Mouse (Mus musculus) limb, embryonic 15.5 days (tissue): Measurements from ENCODE around the gene Acsl4. TPM values are rescaled to one million over a fixed set of nuclear protein-coding genes. Genes with fewer than 3 reads are reported as not detected.

Experiments
- ATAC-seq: fragments of 200-750 bp; cut with Nextera tagmentation; 2 replicates; pipeline ENCODE4 v1.8.0; 2017; ENCODE audit warnings: low read depth, moderate TSS enrichment; ENCODE audit not compliant: insufficient number of reproducible peaks, low FRiP score, low TSS enrichment
- H3K27ac ChIP-seq: fragments of 300-500 bp; sonication (generic); 2 replicates; pipeline ENCODE4 v1.5.1; 2015; ENCODE audit warnings: moderate library complexity, mild to moderate bottlenecking, inconsistent platforms
- H3K27me3 ChIP-seq: fragments of 300-500 bp; sonication (generic); 2 replicates; pipeline ENCODE4 v1.6.1; 2015; ENCODE audit warnings: inconsistent platforms
- H3K36me3 ChIP-seq: fragments of 300-500 bp; sonication (generic); 2 replicates; pipeline ENCODE4 v1.6.1; 2015; ENCODE audit warnings: inconsistent platforms
- H3K4me1 ChIP-seq: fragments of 300-500 bp; sonication (generic); 2 replicates; pipeline ENCODE4 v1.6.1; 2015; ENCODE audit warnings: inconsistent platforms
- H3K4me2 ChIP-seq: fragments of 300-500 bp; sonication (generic); 2 replicates; pipeline ENCODE4 v1.6.1; 2015; ENCODE audit warnings: mild to moderate bottlenecking, inconsistent platforms
- H3K4me3 ChIP-seq: fragments of 300-500 bp; sonication (generic); 2 replicates; pipeline ENCODE4 v1.5.1; 2015; ENCODE audit warnings: mild to moderate bottlenecking, inconsistent platforms
- H3K9ac ChIP-seq: fragments of 300-500 bp; sonication (generic); 2 replicates; pipeline ENCODE4 v1.6.1; 2015; ENCODE audit warnings: inconsistent platforms
- H3K9me3 ChIP-seq: fragments of 300-500 bp; sonication (generic); 2 replicates; pipeline ENCODE4 v1.6.1; 2016; ENCODE audit warnings: inconsistent platforms
- WGBS: fragments of 180-500 bp; shearing (Covaris S2); methylation state at CpG from one replicate; pipeline ENCODE4 v1.1.7; 2015; 5-methylcytosine and 5-hydroxymethylcytosine counted together
- polyA plus RNA-seq: library from polyadenylated mRNA; unstranded; fragments of >200 nt; fragmentation: Nextera tagmentation; extraction: Ambion mirVana; gene quantifications from 2 replicates; pipeline ENCODE4 v1.2.1, GENCODE M21; 2015

Acsl4 gene
- polyA plus RNA-seq, 1 experiment from 2014 or later = 14.5 TPM

- H3K9me3 ChIP-seq = no peaks in the 10 kb centered on the region
- H3K9ac ChIP-seq = no peak overlapping the region
- no peak overlapping the region for H3K4me2 ChIP-seq
- WGBS = 86% methylated on average over 6 of the region's 6 CpGs
- ATAC-seq = no peak
- no peak overlapping the region for H3K4me3 ChIP-seq
- H3K36me3 ChIP-seq = no peaks in the 10 kb centered on the region
- H3K4me1 ChIP-seq = peaks cover 2% of the 10 kb centered on the region; the same call in 1 of the 2 replicates
- no peak overlapping the region for H3K27ac ChIP-seq
- H3K27me3 ChIP-seq = peaks cover 12% of the 10 kb centered on the region; the same call in 1 of the 2 replicates
Observed at GRCm38 (mm10) chrX:142388141-142388540, 2.2 kb downstream of the Acsl4 start.

DNA sequence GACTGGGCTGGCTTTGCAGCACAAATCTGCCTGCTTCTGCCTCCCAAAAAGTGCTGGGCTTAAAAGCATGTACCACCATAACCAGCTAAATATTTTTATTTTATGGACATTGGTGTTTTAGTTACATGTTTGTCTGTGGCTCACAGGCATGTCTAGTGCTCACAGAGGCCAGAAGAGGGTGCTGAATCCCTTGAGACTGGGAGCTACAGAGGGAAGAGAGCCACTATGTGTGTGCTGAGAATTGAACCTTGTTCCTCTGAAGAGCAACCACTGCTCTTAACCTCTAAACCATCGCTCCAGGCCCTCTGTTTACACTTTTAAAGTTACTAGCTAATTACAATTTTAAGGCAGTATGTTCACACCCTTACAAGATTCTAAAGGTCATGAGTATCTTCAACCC lies 2.7 kb downstream of the Acsl4 start:
- no peak for ATAC-seq
- Histone ChIP-seq H3K4me1 (peaks cover 2% of the 10 kb centered on the region; the same call in 1 of the 2 replicates), H3K9me3 (no peaks in the 10 kb centered on the region), H3K9ac (no peak overlapping the region), H3K36me3 (no peaks in the 10 kb centered on the region), H3K27ac (no peak overlapping the region), H3K4me2 (no peak overlapping the region), H3K4me3 (no peak overlapping the region), H3K27me3 (peaks cover 12% of the 10 kb centered on the region; the same call in 1 of the 2 replicates)
- 90% methylated on average over 1 of the region's 1 CpGs for WGBS

- peaks cover 2% of the 10 kb centered on the region; the same call in 1 of the 2 replicates for H3K4me1 ChIP-seq
- no peak overlapping the region for H3K27ac ChIP-seq
- H3K9me3 ChIP-seq = no peaks in the 10 kb centered on the region
- no peak overlapping the region for H3K4me3 ChIP-seq
- no peak for ATAC-seq
- WGBS = 84% methylated on average over 3 of the region's 3 CpGs
- no peaks in the 10 kb centered on the region for H3K36me3 ChIP-seq
- H3K9ac ChIP-seq = no peak overlapping the region
- no peak overlapping the region for H3K4me2 ChIP-seq
- H3K27me3 ChIP-seq = peaks cover 2% of the 10 kb centered on the region; the same call in 1 of the 2 replicates
Observed at GRCm38 (mm10) chrX:142384918-142385317, 5.4 kb downstream of the Acsl4 start.

- ATAC-seq = no peak
- no peaks in the 10 kb centered on the region for H3K27me3 ChIP-seq
- H3K9me3 ChIP-seq = no peaks in the 10 kb centered on the region
- H3K4me3 ChIP-seq = no peak overlapping the region
- H3K27ac ChIP-seq = no peak overlapping the region
- no peak overlapping the region for H3K4me2 ChIP-seq
- no peak overlapping the region for H3K9ac ChIP-seq
- H3K36me3 ChIP-seq = no peaks in the 10 kb centered on the region
- H3K4me1 ChIP-seq = no peaks in the 10 kb centered on the region
- 78% methylated on average over 6 of the region's 6 CpGs for WGBS
Observed at GRCm38 (mm10) chrX:142379894-142380293, 10.4 kb downstream of the Acsl4 start.

GRCm38 (mm10) chrX:142378048-142378447 lies 12.3 kb downstream of the Acsl4 start:
- H3K36me3 ChIP-seq = no peaks in the 10 kb centered on the region
- no peaks in the 10 kb centered on the region for H3K4me1 ChIP-seq
- H3K4me3 ChIP-seq = no peak overlapping the region
- no peak overlapping the region for H3K4me2 ChIP-seq
- H3K9me3 ChIP-seq = no peaks in the 10 kb centered on the region
- H3K27ac ChIP-seq = no peak overlapping the region
- ATAC-seq = no peak
- H3K27me3 ChIP-seq = no peaks in the 10 kb centered on the region
- H3K9ac ChIP-seq = no peak overlapping the region
- 76% methylated on average over 6 of the region's 6 CpGs for WGBS

- no peaks in the 10 kb centered on the region for H3K36me3 ChIP-seq
- H3K9ac ChIP-seq = no peak overlapping the region
- 77% methylated on average over 3 of the region's 3 CpGs for WGBS
- H3K4me3 ChIP-seq = no peak overlapping the region
- no peak overlapping the region for H3K4me2 ChIP-seq
- ATAC-seq = no peak
- H3K9me3 ChIP-seq = no peaks in the 10 kb centered on the region
- no peak overlapping the region for H3K27ac ChIP-seq
- H3K4me1 ChIP-seq = no peaks in the 10 kb centered on the region
- H3K27me3 ChIP-seq = no peaks in the 10 kb centered on the region
Observed at GRCm38 (mm10) chrX:142377358-142377757, 13.0 kb downstream of the Acsl4 start.

DNA sequence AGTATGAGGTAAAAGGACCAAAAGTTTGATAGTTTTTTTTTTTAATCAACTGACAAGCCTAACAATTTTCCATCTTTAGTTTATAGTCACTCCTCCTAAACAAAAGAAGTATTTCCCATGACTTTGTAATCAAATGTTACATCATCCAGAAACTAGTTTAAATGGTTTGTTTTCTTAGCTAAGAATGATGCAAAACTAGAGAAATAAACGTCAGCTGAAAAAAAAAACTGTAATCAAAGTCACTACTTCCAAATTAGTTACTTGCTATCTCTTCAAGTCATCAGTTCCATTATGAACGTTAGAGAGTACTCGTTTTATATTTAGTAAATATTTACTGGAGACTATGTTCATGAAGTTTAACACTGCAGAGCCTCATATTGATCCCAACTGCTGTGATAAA lies 13.6 kb downstream of the Acsl4 start:
- no peak overlapping the region for H3K27ac ChIP-seq
- no peak for ATAC-seq
- WGBS = 70% methylated on average over 3 of the region's 3 CpGs
- no peaks in the 10 kb centered on the region for H3K9me3 ChIP-seq
- H3K9ac ChIP-seq = no peak overlapping the region
- no peak overlapping the region for H3K4me2 ChIP-seq
- H3K4me3 ChIP-seq = no peak overlapping the region
- H3K36me3 ChIP-seq = no peaks in the 10 kb centered on the region
- no peaks in the 10 kb centered on the region for H3K4me1 ChIP-seq
- no peaks in the 10 kb centered on the region for H3K27me3 ChIP-seq

GRCm38 (mm10) chrX:142375519-142375918 lies 14.8 kb downstream of the Acsl4 start:
- H3K4me2 ChIP-seq = no peak overlapping the region
- H3K4me1 ChIP-seq = no peaks in the 10 kb centered on the region
- no peaks in the 10 kb centered on the region for H3K9me3 ChIP-seq
- H3K9ac ChIP-seq = no peak overlapping the region
- H3K27ac ChIP-seq = no peak overlapping the region
- no peaks in the 10 kb centered on the region for H3K36me3 ChIP-seq
- no peak overlapping the region for H3K4me3 ChIP-seq
- no peaks in the 10 kb centered on the region for H3K27me3 ChIP-seq
- ATAC-seq = no peak
- whole genome bisulfite sequencing = 90% methylated on average over 4 of the region's 4 CpGs

DNA sequence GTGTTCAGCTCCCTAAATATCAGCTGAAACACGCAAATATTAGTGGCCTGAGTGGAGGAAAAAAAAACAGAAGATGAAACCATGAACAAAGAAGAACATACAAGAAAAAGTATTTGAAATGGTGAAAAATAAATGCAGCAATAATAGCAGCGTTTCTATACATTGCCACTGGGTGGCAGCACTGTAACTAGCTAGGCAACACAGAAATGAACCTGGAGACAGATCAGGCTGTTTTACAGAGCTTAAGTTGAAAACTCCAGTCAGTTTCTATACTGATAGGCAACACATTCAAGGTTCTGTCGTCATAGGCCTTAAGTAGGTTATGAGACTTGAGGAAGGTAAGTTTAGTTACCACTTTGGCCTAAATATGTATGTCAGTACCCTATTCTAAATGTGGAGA lies 17.9 kb downstream of the Acsl4 start:
- Histone ChIP-seq H3K4me1 (no peaks in the 10 kb centered on the region), H3K9ac (no peak overlapping the region), H3K4me3 (no peak overlapping the region), H3K4me2 (no peak overlapping the region), H3K27ac (no peak overlapping the region), H3K36me3 (no peaks in the 10 kb centered on the region), H3K27me3 (no peaks in the 10 kb centered on the region), H3K9me3 (no peaks in the 10 kb centered on the region)
- no peak for ATAC-seq
- 17% methylated on average over 3 of the region's 3 CpGs for WGBS

DNA sequence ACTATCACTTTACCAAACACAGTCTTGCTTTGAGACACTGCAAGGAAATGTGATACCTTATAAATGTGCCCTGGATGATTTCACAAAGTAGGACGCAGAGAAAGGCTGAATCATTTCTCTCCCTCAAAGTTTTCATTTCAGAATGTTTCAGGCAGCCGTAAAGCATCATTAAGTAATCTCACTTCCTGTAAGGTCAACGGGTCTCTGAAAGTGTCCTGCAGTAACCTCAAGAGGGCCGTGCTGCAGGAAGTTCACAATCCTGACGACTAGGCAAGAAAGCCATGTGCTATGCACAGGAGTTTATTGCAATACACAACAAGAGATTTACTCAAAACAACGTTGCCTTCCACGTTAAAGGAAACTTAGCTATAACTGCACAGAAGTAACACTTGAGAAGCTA lies 20.4 kb downstream of the Acsl4 start:
- Histone ChIP-seq H3K36me3 (no peaks in the 10 kb centered on the region), H3K9ac (no peak overlapping the region), H3K4me3 (no peak overlapping the region), H3K9me3 (no peaks in the 10 kb centered on the region), H3K4me1 (no peaks in the 10 kb centered on the region), H3K27me3 (no peaks in the 10 kb centered on the region), H3K4me2 (no peak overlapping the region), H3K27ac (no peak overlapping the region)
- 35% methylated on average over 7 of the region's 7 CpGs for WGBS
- no peak for ATAC-seq

- Histone ChIP-seq H3K9ac (no peak overlapping the region), H3K4me2 (no peak overlapping the region), H3K36me3 (no peaks in the 10 kb centered on the region), H3K27ac (no peak overlapping the region), H3K27me3 (no peaks in the 10 kb centered on the region), H3K4me1 (no peaks in the 10 kb centered on the region), H3K4me3 (no peak overlapping the region), H3K9me3 (no peaks in the 10 kb centered on the region)
- ATAC-seq = no peak
- 81% methylated on average over 1 of the region's 1 CpGs for WGBS
Observed at GRCm38 (mm10) chrX:142363882-142364281, 26.5 kb downstream of the Acsl4 start.

DNA sequence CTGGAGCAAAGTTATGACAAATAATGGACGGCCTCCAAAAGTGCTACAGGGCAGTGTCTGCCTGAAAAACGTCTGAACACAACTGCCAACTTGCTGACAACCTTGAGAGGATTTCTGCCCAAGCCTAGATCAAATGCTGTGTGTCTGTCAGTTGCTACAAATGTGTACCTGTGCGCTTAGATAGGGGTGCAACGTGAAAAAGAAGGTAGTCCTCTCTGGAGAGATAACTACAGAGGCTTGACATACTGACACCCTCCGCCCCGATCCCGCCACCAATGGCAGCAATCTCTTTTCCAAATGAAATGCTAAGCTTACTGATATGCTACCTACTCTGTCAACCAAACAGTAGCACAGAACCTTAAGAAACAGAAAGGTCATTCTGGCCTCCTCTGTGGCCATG lies 31.3 kb downstream of the Acsl4 start:
- WGBS = 75% methylated on average over 7 of the region's 7 CpGs
- H3K4me1 ChIP-seq = no peaks in the 10 kb centered on the region

GRCm38 (mm10) chrX:142358427-142358826 lies 31.9 kb downstream of the Acsl4 start:
- ATAC-seq = no peak
- H3K4me2 ChIP-seq = no peak overlapping the region
- WGBS = 76% methylated on average over 5 of the region's 5 CpGs

More for the DNA sequence above, 31.3 kb downstream of the Acsl4 start:
- no peaks in the 10 kb centered on the region for H3K27me3 ChIP-seq
- no peak overlapping the region for H3K9ac ChIP-seq
- H3K9me3 ChIP-seq = no peaks in the 10 kb centered on the region
- ATAC-seq = no peak
- H3K27ac ChIP-seq = no peak overlapping the region
- no peak overlapping the region for H3K4me3 ChIP-seq
- no peak overlapping the region for H3K4me2 ChIP-seq
- no peaks in the 10 kb centered on the region for H3K36me3 ChIP-seq

More at GRCm38 (mm10) chrX:142358427-142358826, 31.9 kb downstream of the Acsl4 start:
- Histone ChIP-seq H3K4me3 (no peak overlapping the region), H3K36me3 (no peaks in the 10 kb centered on the region), H3K4me1 (no peaks in the 10 kb centered on the region), H3K27me3 (no peaks in the 10 kb centered on the region), H3K27ac (no peak overlapping the region), H3K9ac (no peak overlapping the region), H3K9me3 (no peaks in the 10 kb centered on the region)
